Mouse (Mus musculus) lung, adult 2 months (tissue): ENCODE results near the gene Phf21a.

Experiments used
- CTCF ChIP-seq: fragments of 200-500 bp; IDR thresholded peaks from 2 replicates; pipeline ENCODE4 v1.5.1; 2011; ENCODE audit warnings: mild to moderate bottlenecking, low read length, control low read depth; ENCODE audit not compliant: insufficient read depth
- POLR2A ChIP-seq: fragments of 200-500 bp; IDR thresholded peaks from 2 replicates; pipeline ENCODE4 v1.6.1; 2011; ENCODE audit warnings: low read depth, mild to moderate bottlenecking, control low read depth, low read length, borderline replicate concordance; ENCODE audit errors: extremely low read depth

DNA sequence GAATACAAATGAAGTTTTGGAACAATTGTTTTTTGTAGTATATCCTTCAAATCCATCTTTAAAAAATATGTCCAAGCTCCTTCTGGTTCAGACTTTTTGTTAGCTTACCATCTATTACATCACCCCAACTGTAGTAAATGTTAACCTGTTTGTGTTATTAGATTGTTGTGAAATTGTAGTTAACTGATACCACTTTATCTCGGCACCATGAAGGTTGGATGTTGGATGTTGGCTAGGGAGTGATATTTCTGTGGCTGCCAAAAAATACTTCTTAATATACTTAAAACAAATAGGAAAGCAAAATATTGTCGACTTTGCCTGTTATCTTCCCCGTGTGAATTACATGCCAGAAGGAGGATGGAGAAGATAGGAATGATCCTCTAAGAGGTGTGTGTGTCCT, 184.9 kb downstream of the Phf21a start:
- TF ChIP-seq CTCF (no peak), POLR2A (no peak)
